Mouse (Mus musculus): ENCODE results near the gene Pus10. TPM values are rescaled to one million over a fixed set of nuclear protein-coding genes. Genes with fewer than 3 reads are reported as not detected.

Gene Pus10
- polyA plus RNA-seq, 1 experiment from 2014 or later, result 16.3 TPM

- peaks cover 36% of the 10 kb centered on the region for H3K36me3 ChIP-seq
- no peak overlapping the region for H3K4me3 ChIP-seq (replicated peaks)
- H3K9ac ChIP-seq, result no peak overlapping the region
- no peak overlapping the region for H3K4me2 ChIP-seq
- DNase-seq (no peak), ATAC-seq (ENCODE audit: low read depth) (no peak)
- 0 out of 2 replicates have a peak, but pooled peaks cover 4% of the 10 kb centered on the region for H3K4me1 ChIP-seq (replicated peaks)
- no peak overlapping the region for H3K27ac ChIP-seq
- H3K27me3 ChIP-seq, result no peaks in the 10 kb centered on the region
- 74% methylated on average over 2 of the region's 2 CpGs for WGBS (ENCODE audit: insufficient replicate concordance)
- H3K9me3 ChIP-seq (replicated peaks), result no peaks in the 10 kb centered on the region
These were observed 62.7 kb downstream of the Pus10 start for GRCm38 (mm10) chr11:23728186-23728585.

- Histone ChIP-seq H3K36me3 (peaks cover 33% of the 10 kb centered on the region), H3K4me3 (replicated peaks) (no peak overlapping the region), H3K27ac (no peak overlapping the region), H3K27me3 (no peaks in the 10 kb centered on the region), H3K9me3 (replicated peaks) (no peaks in the 10 kb centered on the region), H3K9ac (no peak overlapping the region), H3K4me1 (replicated peaks) (0 out of 2 replicates have a peak, but pooled peaks cover 4% of the 10 kb centered on the region), H3K4me2 (no peak overlapping the region)
- ATAC-seq (ENCODE audit: low read depth), result peak; percentile 60; the same call in 1 of the 2 replicates
- peak; percentile 3 for DNase-seq
- 35% methylated on average over 4 of the region's 4 CpGs for WGBS (ENCODE audit: insufficient replicate concordance)
These were observed 64.6 kb downstream of the Pus10 start for GRCm38 (mm10) chr11:23730120-23730519.

DNA sequence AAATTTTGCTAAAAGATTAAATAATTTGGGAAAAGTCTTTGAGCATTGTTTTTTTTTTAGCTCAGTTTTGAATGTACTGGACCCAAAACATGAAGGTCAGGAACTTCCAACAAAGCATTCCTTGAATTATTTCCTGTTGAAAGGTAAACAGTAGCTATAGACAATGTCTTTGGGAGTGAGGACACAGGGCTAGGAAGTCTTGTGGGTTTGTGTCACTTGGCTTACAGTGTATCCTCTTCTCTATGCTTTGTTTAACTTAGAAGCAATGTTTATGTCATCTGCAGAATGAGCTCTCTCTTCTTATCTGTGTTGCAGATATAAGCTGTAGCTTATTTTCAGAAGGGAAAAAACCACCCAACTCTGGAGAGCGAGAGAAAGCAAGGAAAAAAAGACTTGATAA lies 67.4 kb downstream of the Pus10 start:
- H3K4me2 ChIP-seq, result no peak overlapping the region
- 39% methylated on average over 1 of the region's 1 CpGs for WGBS (ENCODE audit: insufficient replicate concordance)
- H3K9ac ChIP-seq, result no peak overlapping the region
- H3K36me3 ChIP-seq, result peaks cover 24% of the 10 kb centered on the region; the same call in 1 of the 2 replicates
- no peak overlapping the region for H3K4me3 ChIP-seq (replicated peaks)
- no peaks in the 10 kb centered on the region for H3K9me3 ChIP-seq (replicated peaks)
- H3K27ac ChIP-seq, result no peak overlapping the region
- ATAC-seq (ENCODE audit: low read depth) (no peak), DNase-seq (no peak)
- no peaks in the 10 kb centered on the region for H3K27me3 ChIP-seq
- 0 out of 2 replicates have a peak, but pooled peaks cover 4% of the 10 kb centered on the region for H3K4me1 ChIP-seq (replicated peaks)

DNA sequence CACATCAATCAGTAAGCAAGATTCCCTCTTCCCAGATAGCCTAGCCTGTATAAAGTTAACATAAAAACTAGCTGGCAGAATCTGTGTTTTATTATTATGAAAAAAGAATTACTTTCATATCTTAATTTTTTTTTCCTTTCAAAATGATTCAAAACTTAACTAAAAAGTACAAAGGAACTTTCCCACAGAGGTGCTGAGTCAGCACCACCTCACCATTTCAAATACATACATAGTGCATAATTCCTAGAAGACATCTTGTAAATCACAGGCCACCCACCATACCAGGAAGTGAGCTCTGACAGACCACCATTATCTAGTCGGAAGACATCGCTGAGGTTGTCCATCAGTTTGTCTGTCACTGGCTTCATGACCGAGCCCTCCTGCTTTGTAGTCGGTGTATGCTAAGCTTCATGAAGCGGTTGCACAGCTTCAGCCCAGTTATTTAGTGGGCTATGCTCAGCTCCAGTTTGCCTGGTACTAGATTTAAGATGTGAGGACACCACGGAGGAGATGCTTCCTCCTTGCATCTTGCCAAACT lies 69.3 kb downstream of the Pus10 start:
- no peak overlapping the region for H3K4me2 ChIP-seq

GRCm38 (mm10) chr11:23735820-23736470 lies 70.5 kb downstream of the Pus10 start:
- no peak overlapping the region for H3K4me3 ChIP-seq (replicated peaks)
- H3K9ac ChIP-seq, result no peak overlapping the region
- no peak for DNase-seq
- no peaks in the 10 kb centered on the region for H3K9me3 ChIP-seq (replicated peaks)
- no peak overlapping the region for H3K27ac ChIP-seq
- ATAC-seq (ENCODE audit: low read depth), result no peak
- H3K36me3 ChIP-seq, result peaks cover 10% of the 10 kb centered on the region; the same call in 1 of the 2 replicates
- H3K4me2 ChIP-seq, result no peak overlapping the region
- H3K27me3 ChIP-seq, result no peaks in the 10 kb centered on the region
- no peaks in the 10 kb centered on the region; the same call in 1 of the 2 replicates for H3K4me1 ChIP-seq (replicated peaks)

More for the DNA sequence above, 69.3 kb downstream of the Pus10 start:
- Histone ChIP-seq H3K4me3 (replicated peaks) (no peak overlapping the region), H3K4me1 (replicated peaks) (0 out of 2 replicates have a peak, but pooled peaks cover 4% of the 10 kb centered on the region), H3K27me3 (no peaks in the 10 kb centered on the region), H3K27ac (no peak overlapping the region), H3K9me3 (replicated peaks) (no peaks in the 10 kb centered on the region), H3K9ac (no peak overlapping the region), H3K36me3 (peaks cover 11% of the 10 kb centered on the region; the same call in 1 of the 2 replicates)
- WGBS (ENCODE audit: insufficient replicate concordance), result 71% methylated on average over 6 of the region's 6 CpGs
- ATAC-seq (ENCODE audit: low read depth), result no peak
- DNase-seq, result no peak

- Histone ChIP-seq H3K9me3 (replicated peaks) (no peaks in the 10 kb centered on the region), H3K36me3 (no peaks in the 10 kb centered on the region), H3K4me1 (replicated peaks) (no peaks in the 10 kb centered on the region; the same call in 1 of the 2 replicates), H3K27me3 (no peaks in the 10 kb centered on the region), H3K4me3 (replicated peaks) (no peak overlapping the region), H3K9ac (no peak overlapping the region), H3K4me2 (no peak overlapping the region), H3K27ac (no peak overlapping the region)
- 38% methylated on average over 4 of the region's 4 CpGs for WGBS (ENCODE audit: insufficient replicate concordance)
- DNase-seq, result no peak
- peak; percentile 60 for ATAC-seq (ENCODE audit: low read depth)
These were observed 75.4 kb downstream of the Pus10 start for GRCm38 (mm10) chr11:23740895-23741294.

DNA sequence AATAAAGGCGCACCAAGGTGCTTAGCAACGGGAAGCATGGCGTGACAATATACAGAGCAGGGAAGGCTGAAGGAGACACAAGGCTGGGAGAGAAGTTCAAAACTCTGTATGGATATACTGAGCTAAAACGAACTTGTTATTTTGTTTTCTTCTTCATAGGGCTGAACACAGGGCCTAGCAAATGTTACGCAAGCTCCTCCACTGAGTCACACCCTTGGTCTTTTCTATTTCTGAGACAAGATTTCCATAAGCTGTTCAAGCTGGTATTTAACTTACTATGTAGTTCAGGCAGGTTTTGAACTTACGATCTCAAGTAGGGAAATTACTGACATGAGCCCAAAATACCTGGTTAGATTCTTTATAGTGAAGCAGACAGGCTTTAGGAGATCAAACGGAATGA lies 75.9 kb downstream of the Pus10 start:
- DNase-seq (no peak), ATAC-seq (ENCODE audit: low read depth) (no peak)
- WGBS (ENCODE audit: insufficient replicate concordance), result 79% methylated on average over 7 of the region's 7 CpGs
- no peak overlapping the region for H3K4me3 ChIP-seq (replicated peaks)
- no peaks in the 10 kb centered on the region for H3K27me3 ChIP-seq
- no peak overlapping the region for H3K27ac ChIP-seq
- no peaks in the 10 kb centered on the region for H3K36me3 ChIP-seq
- no peaks in the 10 kb centered on the region for H3K9me3 ChIP-seq (replicated peaks)
- H3K4me2 ChIP-seq, result no peak overlapping the region
- H3K4me1 ChIP-seq (replicated peaks), result no peaks in the 10 kb centered on the region; the same call in 1 of the 2 replicates
- H3K9ac ChIP-seq, result no peak overlapping the region

GRCm38 (mm10) chr11:23744352-23744751 lies 78.9 kb downstream of the Pus10 start:
- Histone ChIP-seq H3K4me3 (replicated peaks) (no peak overlapping the region), H3K36me3 (no peaks in the 10 kb centered on the region), H3K9me3 (replicated peaks) (no peaks in the 10 kb centered on the region), H3K27me3 (no peaks in the 10 kb centered on the region), H3K4me1 (replicated peaks) (no peaks in the 10 kb centered on the region; the same call in 1 of the 2 replicates), H3K4me2 (no peak overlapping the region), H3K27ac (no peak overlapping the region), H3K9ac (no peak overlapping the region)
- DNase-seq, result no peak
- WGBS (ENCODE audit: insufficient replicate concordance), result 65% methylated on average over 3 of the region's 3 CpGs
- no peak for ATAC-seq (ENCODE audit: low read depth)

DNA sequence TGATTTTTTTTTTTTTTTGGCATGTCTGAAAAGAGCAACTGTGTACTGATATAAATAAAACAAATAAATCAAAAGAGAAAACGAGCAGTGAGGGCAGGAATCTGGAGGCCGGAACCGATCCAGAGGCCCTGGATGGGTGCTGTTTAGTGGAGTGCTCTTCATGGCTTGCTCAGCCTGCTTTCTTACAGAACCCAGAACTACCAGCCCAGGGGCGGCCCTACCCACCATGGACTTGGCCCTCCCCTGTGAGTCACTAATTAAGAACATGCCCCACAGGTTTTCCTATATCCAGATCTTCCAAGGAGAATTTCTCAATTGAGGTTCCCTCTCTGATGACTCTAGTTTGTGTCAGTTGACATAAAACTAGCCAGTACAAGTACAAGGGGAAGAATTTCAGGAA lies 80.6 kb downstream of the Pus10 start:
- no peak for ATAC-seq (ENCODE audit: low read depth)
- Histone ChIP-seq H3K4me2 (no peak overlapping the region), H3K36me3 (no peaks in the 10 kb centered on the region), H3K4me1 (replicated peaks) (no peaks in the 10 kb centered on the region; the same call in 1 of the 2 replicates), H3K9me3 (replicated peaks) (no peaks in the 10 kb centered on the region), H3K27me3 (no peaks in the 10 kb centered on the region), H3K9ac (no peak overlapping the region), H3K4me3 (replicated peaks) (no peak overlapping the region), H3K27ac (no peak overlapping the region)
- DNase-seq, result no peak
- WGBS (ENCODE audit: insufficient replicate concordance), result 78% methylated on average over 4 of the region's 4 CpGs

- no peak for ATAC-seq (ENCODE audit: low read depth)
- Histone ChIP-seq H3K9ac (no peak overlapping the region), H3K27ac (no peak overlapping the region), H3K4me2 (no peak overlapping the region), H3K27me3 (no peaks in the 10 kb centered on the region), H3K4me1 (replicated peaks) (no peaks in the 10 kb centered on the region), H3K9me3 (replicated peaks) (no peaks in the 10 kb centered on the region), H3K4me3 (replicated peaks) (no peak overlapping the region), H3K36me3 (no peaks in the 10 kb centered on the region)
- WGBS (ENCODE audit: insufficient replicate concordance), result 71% methylated on average over 1 of the region's 1 CpGs
- DNase-seq, result no peak
These were observed 87.7 kb downstream of the Pus10 start for GRCm38 (mm10) chr11:23753136-23753710.

GRCm38 (mm10) chr11:23754329-23754728 lies 88.9 kb downstream of the Pus10 start:
- ATAC-seq (ENCODE audit: low read depth), result no peak
- no peaks in the 10 kb centered on the region for H3K27me3 ChIP-seq
- H3K27ac ChIP-seq, result no peak overlapping the region
- no peaks in the 10 kb centered on the region for H3K9me3 ChIP-seq (replicated peaks)
- no peak for DNase-seq
- no peak overlapping the region for H3K4me2 ChIP-seq
- H3K9ac ChIP-seq, result no peak overlapping the region
- H3K4me1 ChIP-seq (replicated peaks), result no peaks in the 10 kb centered on the region
- H3K36me3 ChIP-seq, result no peaks in the 10 kb centered on the region
- no peak overlapping the region for H3K4me3 ChIP-seq (replicated peaks)

DNA sequence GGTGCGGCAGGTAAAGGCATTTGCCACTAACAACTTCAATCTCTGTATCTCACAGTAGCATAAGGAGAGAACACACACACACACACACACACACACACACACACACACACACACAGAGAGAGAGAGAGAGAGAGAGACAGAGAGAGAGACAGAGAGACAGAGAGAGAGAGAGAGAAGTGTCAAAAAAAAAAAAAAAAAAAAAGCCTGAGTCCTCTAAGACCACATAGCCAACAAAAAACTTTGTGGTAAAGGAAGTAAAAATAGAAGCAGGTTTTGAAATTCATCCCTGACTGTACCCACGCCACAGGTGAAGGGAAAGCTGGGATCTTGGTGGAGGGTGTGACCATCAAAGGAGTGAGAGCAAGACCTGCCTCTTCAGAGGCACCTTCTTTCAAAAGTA lies 92.7 kb downstream of the Pus10 start:
- Histone ChIP-seq H3K9me3 (replicated peaks) (no peaks in the 10 kb centered on the region), H3K4me2 (no peak overlapping the region), H3K36me3 (no peaks in the 10 kb centered on the region), H3K4me1 (replicated peaks) (no peaks in the 10 kb centered on the region), H3K9ac (no peak overlapping the region), H3K4me3 (replicated peaks) (no peak overlapping the region), H3K27me3 (no peaks in the 10 kb centered on the region), H3K27ac (no peak overlapping the region)
- 58% methylated on average over 2 of the region's 2 CpGs for WGBS (ENCODE audit: insufficient replicate concordance)
- ATAC-seq (ENCODE audit: low read depth) (no peak), DNase-seq (no peak)

Data from liver, embryonic 13.5 days (tissue).